Comparison of ENCODE assay signal across 10 mouse cellular contexts in genomic region chr8:115196859-115197258, GRCm38 (mm10).
DNase-seq lines count a peak whose midpoint lies in the region; ATAC-seq and TF ChIP-seq lines count a peak whose summit lies in the region.
"Had no signal": no experiment of that assay in that cellular context is flagged by ENCODE, and none has a peak within 500 bp of the region (broad histone marks: within the 10 kb centered on the region; RNA-seq: fewer than 3 reads in every experiment).

No protein-coding gene starts in this region.

- H3K9me3 ChIP-seq in forebrain, embryonic 12.5 days, result no peaks in the 10 kb centered on the region; the same call in 1 of the 2 replicates
- H3K9me3 ChIP-seq in forebrain, embryonic 16.5 days (ENCODE audit: control insufficient read depth, low read length), result no peaks in the 10 kb centered on the region
- H3K9me3 ChIP-seq in lung, embryonic 16.5 days (ENCODE audit: control insufficient read depth, low read length), result no peaks in the 10 kb centered on the region

- ATAC-seq in forebrain, embryonic 12.5 days (ENCODE audit: low FRiP score), result 0 out of 2 replicates have a peak, but pooled peaks have one; percentile 33
- no peak for ATAC-seq in forebrain, embryonic 16.5 days
- ATAC-seq in lung, embryonic 16.5 days (ENCODE audit: low read depth), result peak; percentile 73
- no peak for ATAC-seq in cerebellum, adult (ENCODE audit: insufficient number of reproducible peaks, low FRiP score, low TSS enrichment)

- no peak overlapping the region for H3K4me2 ChIP-seq in forebrain, embryonic 12.5 days
- no peak overlapping the region for H3K4me2 ChIP-seq in forebrain, embryonic 16.5 days (ENCODE audit: low read length)
- H3K4me2 ChIP-seq in lung, embryonic 16.5 days (ENCODE audit: low read depth, low read length), result no peak overlapping the region
- H3K4me2 ChIP-seq: embryonic facial prominence, embryonic 12.5 days had no signal

- H3K4me1 ChIP-seq in forebrain, embryonic 12.5 days, result peaks cover 23% of the 10 kb centered on the region
- peaks cover 7% of the 10 kb centered on the region; the same call in 1 of the 2 replicates for H3K4me1 ChIP-seq in forebrain, embryonic 16.5 days (replicated peaks; ENCODE audit: control insufficient read depth, insufficient read depth, low read length)
- peaks cover 2% of the 10 kb centered on the region; the same call in 1 of the 2 replicates for H3K4me1 ChIP-seq in lung, embryonic 16.5 days (replicated peaks; ENCODE audit: control insufficient read depth, insufficient read depth, low read length)

- no peak overlapping the region for H3K9ac ChIP-seq in forebrain, embryonic 12.5 days
- H3K9ac ChIP-seq in forebrain, embryonic 16.5 days (replicated peaks; ENCODE audit: low read depth, low read length), result no peak overlapping the region
- no peak overlapping the region for H3K9ac ChIP-seq in lung, embryonic 16.5 days (ENCODE audit: low read length)
- H3K9ac ChIP-seq: embryonic facial prominence, embryonic 12.5 days had no signal

- no peaks in the 10 kb centered on the region for H3K36me3 ChIP-seq in forebrain, embryonic 12.5 days (replicated peaks)
- no peaks in the 10 kb centered on the region for H3K36me3 ChIP-seq in forebrain, embryonic 16.5 days (ENCODE audit: control insufficient read depth, insufficient read depth)
- H3K36me3 ChIP-seq in lung, embryonic 16.5 days (ENCODE audit: control insufficient read depth, insufficient read depth, low read length), result no peaks in the 10 kb centered on the region
- H3K36me3 ChIP-seq: embryonic facial prominence, embryonic 12.5 days had no signal

- intact Hi-C loops in left cerebral cortex, postnatal 10 days (cut with DNase I), result no loop called here
- intact Hi-C loops in left cerebral cortex, adult 2 months (cut with DNase I), result no loop called here

- H3K27me3 ChIP-seq in forebrain, embryonic 12.5 days, result peaks cover 24% of the 10 kb centered on the region; the same call in 1 of the 2 replicates
- H3K27me3 ChIP-seq in forebrain, embryonic 16.5 days (replicated peaks; ENCODE audit: control insufficient read depth, insufficient read depth, low read length), result peaks cover 8% of the 10 kb centered on the region
- no peaks in the 10 kb centered on the region for H3K27me3 ChIP-seq in lung, embryonic 16.5 days (ENCODE audit: control insufficient read depth, insufficient read depth, low read depth, low read length)

- no peak overlapping the region for H3K27ac ChIP-seq in forebrain, embryonic 12.5 days
- H3K27ac ChIP-seq in forebrain, embryonic 16.5 days (ENCODE audit: low read length), result no peak overlapping the region
- no peak overlapping the region for H3K27ac ChIP-seq in lung, embryonic 16.5 days (ENCODE audit: low read length)
- H3K27ac ChIP-seq in left cerebral cortex, adult 2 months, result no peak overlapping the region
- H3K27ac ChIP-seq: embryonic facial prominence, embryonic 12.5 days had no signal

- H3K4me3 ChIP-seq in forebrain, embryonic 12.5 days (replicated peaks), result no peak overlapping the region
- no peak overlapping the region for H3K4me3 ChIP-seq in forebrain, embryonic 16.5 days (replicated peaks; ENCODE audit: low read length)
- no peak overlapping the region for H3K4me3 ChIP-seq in lung, embryonic 16.5 days (ENCODE audit: low read length)
- no peak overlapping the region for H3K4me3 ChIP-seq in left cerebral cortex, adult 2 months
- H3K4me3 ChIP-seq: embryonic facial prominence, embryonic 12.5 days had no signal

- no peak for TF ChIP-seq CTCF in left cerebral cortex, adult 2 months (IDR thresholded peaks at IDR 0.05)

- peak; percentile 47 for DNase-seq in CD4-positive, CD25-positive, alpha-beta regulatory T cell, adult 2 months (ENCODE audit: low read depth, low spot score)
- DNase-seq in adrenal gland, postnatal 14 days, result peak; percentile 45
- DNase-seq in left cerebral cortex, postnatal 10 days (ENCODE audit: extremely low spot score in 1 of 2, low spot score in 2 of 2), result no peak
- DNase-seq in left cerebral cortex, adult 2 months (ENCODE audit: extremely low spot score in 1 of 2, low spot score in 2 of 2), result no peak
- DNase-seq: heart, postnatal 4 days had no signal

- 70% methylated on average over 2 of the region's 2 CpGs for whole genome bisulfite sequencing in forebrain, embryonic 12.5 days
- WGBS in forebrain, embryonic 16.5 days, result 64% methylated on average over 2 of the region's 2 CpGs
- 61% methylated on average over 2 of the region's 2 CpGs for WGBS in lung, embryonic 16.5 days

Comparison
In these comparisons a context has a peak if more than half of its experiments do, and no peak if none do; other contexts are left out.
1. ATAC-seq: peak in forebrain, embryonic 12.5 days (single experiment) and lung, embryonic 16.5 days (single experiment); none in forebrain, embryonic 16.5 days (single experiment) and cerebellum, adult (single experiment).
2. DNase-seq: peak in CD4-positive, CD25-positive, alpha-beta regulatory T cell, adult 2 months (single experiment) and adrenal gland, postnatal 14 days (single experiment); none in left cerebral cortex, postnatal 10 days (0 of 2) and left cerebral cortex, adult 2 months (0 of 2).